Mouse (Mus musculus) liver, embryonic 14.5 days (tissue): ENCODE data around the gene Klhl9.

Experiments used
- CTCF ChIP-seq: IDR thresholded peaks from 2 replicates; pipeline ENCODE4 v1.5.1; 2016; ENCODE audit warnings: antibody characterized with exemption, low read depth, control low read depth
- EP300 ChIP-seq: IDR thresholded peaks from 2 replicates; pipeline ENCODE4 v1.6.1; 2016; ENCODE audit warnings: antibody characterized with exemption, low read depth

DNA sequence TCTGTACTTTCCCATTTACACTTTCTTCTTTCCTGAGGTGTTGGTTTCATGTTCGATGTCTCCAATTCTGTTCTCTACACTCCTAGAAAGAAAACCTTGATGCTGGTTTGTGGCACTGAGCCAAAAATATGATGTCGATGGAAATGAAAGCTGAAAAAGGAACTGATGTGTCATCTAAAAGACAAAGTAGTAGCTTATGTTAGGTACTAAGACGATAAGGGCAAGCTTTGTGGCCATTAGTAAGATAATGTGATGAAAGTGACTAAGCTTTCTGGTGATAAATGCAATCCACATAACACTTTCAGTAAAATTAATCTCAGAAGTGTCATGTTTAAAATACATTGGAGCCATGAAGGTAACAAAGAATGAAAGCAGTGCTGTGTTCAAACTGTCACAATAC, 40.9 kb downstream of the Klhl9 start:
- TF ChIP-seq CTCF = no peak
- TF ChIP-seq EP300 = no peak
